Mouse (Mus musculus) layer of hippocampus, adult 9-11 months (tissue): ENCODE measurements around the gene Sys1.

Source experiments
- DNase-seq: peaks from one replicate; pipeline ENCODE4 v3.0.0; 2022

Gene Sys1

GRCm38 (mm10) chr2:164435216-164436090 is 21.3 kb upstream of the Sys1 start:
- DNase-seq, result no peak

- DNase-seq, result peak; percentile 52
Observed at GRCm38 (mm10) chr2:164436215-164436913, 20.4 kb upstream of the Sys1 start.

- DNase-seq, result no peak
Observed at GRCm38 (mm10) chr2:164436961-164437360, 19.8 kb upstream of the Sys1 start.

GRCm38 (mm10) chr2:164437710-164438109 is 19.1 kb upstream of the Sys1 start:
- DNase-seq, result no peak

- no peak for DNase-seq
Observed at GRCm38 (mm10) chr2:164438257-164438656, 18.5 kb upstream of the Sys1 start.

- peak; percentile 53 for DNase-seq
Observed at GRCm38 (mm10) chr2:164439001-164439421, 17.8 kb upstream of the Sys1 start.

GRCm38 (mm10) chr2:164440314-164440713 is 16.4 kb upstream of the Sys1 start:
- DNase-seq, result no peak

GRCm38 (mm10) chr2:164441155-164441554 is 15.6 kb upstream of the Sys1 start:
- DNase-seq, result no peak

- DNase-seq, result no peak
Observed at GRCm38 (mm10) chr2:164441731-164442130, 15.0 kb upstream of the Sys1 start.

GRCm38 (mm10) chr2:164442315-164443050 is 14.3 kb upstream of the Sys1 start:
- no peak for DNase-seq

GRCm38 (mm10) chr2:164443051-164443437 is 13.7 kb upstream of the Sys1 start:
- peak; percentile 45 for DNase-seq

- no peak for DNase-seq
Observed at GRCm38 (mm10) chr2:164443460-164444000, 13.2 kb upstream of the Sys1 start, which contains the start of gene Sdc4. TSS of gene Sdc4 (minus strand) at chr2:164443887.

- no peak for DNase-seq
Observed at GRCm38 (mm10) chr2:164444701-164445100, 12.1 kb upstream of the Sys1 start.

GRCm38 (mm10) chr2:164445399-164446085 is 11.2 kb upstream of the Sys1 start:
- DNase-seq, result no peak

- DNase-seq, result no peak
Observed at GRCm38 (mm10) chr2:164446086-164446469, 10.7 kb upstream of the Sys1 start.

GRCm38 (mm10) chr2:164448140-164448539 is 8.6 kb upstream of the Sys1 start:
- DNase-seq, result no peak

- no peak for DNase-seq
Observed at GRCm38 (mm10) chr2:164448921-164449320, 7.8 kb upstream of the Sys1 start.

- DNase-seq, result no peak
Observed at GRCm38 (mm10) chr2:164449341-164450042, 7.3 kb upstream of the Sys1 start.

GRCm38 (mm10) chr2:164452000-164452676 is 4.6 kb upstream of the Sys1 start:
- DNase-seq, result no peak

GRCm38 (mm10) chr2:164453047-164453757 is 3.6 kb upstream of the Sys1 start:
- DNase-seq, result no peak
